Mouse (Mus musculus): ENCODE data around the gene H2-Q10.
"Not testable (repeated sequence)": the region's sequence is repeated elsewhere in the genome, so short reads cannot be mapped to it uniquely, and the experiment has no call there.

H2-Q10 gene

GRCm38 (mm10) chr17:35460513-35461341 is 9.2 kb upstream of the H2-Q10 start:
- DNase-seq = not testable (repeated sequence)

DNA sequence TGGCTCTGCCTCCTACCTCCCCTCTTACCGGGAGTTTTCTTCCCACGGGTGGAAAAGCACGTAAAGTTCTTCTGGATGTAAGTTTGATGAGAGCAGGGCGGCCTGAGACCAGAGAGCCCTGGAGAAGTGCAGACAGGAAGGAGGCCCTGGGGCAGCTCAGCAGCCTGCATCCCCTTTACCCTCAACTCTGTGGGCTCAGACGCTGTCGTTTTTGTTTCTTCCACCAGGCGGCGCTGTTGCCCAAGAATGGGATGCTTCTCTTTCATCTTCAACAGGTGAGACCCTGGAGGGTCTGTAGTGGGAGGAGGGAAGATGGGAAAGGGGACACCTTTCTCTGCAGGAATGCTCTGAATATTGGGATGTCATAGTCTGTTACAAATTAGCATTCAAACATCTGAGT is 4.2 kb upstream of the H2-Q10 start:
- DNase-seq = peak in 1 of 2 experiments; percentile 22

DNA sequence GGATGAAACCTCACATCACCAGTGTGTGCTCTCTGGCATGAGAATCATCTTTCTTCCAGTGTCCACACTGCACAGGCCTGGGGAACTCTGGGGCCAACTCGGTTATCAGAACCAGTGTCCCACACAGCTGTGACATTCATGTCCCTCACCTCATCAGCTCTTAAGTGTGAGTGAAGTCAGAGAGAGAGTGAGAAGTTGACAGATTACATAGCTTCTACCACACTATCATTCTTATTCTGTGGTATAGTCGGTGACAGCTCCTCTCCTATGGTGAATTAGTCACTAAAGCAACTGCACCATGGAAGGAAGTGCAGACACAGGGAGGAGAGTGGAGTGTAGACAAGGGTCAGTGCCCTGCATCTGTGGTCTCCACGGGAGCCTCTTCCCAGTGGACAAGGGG is 953 bp upstream of the H2-Q10 start:
- DNase-seq = not testable (repeated sequence)

DNA sequence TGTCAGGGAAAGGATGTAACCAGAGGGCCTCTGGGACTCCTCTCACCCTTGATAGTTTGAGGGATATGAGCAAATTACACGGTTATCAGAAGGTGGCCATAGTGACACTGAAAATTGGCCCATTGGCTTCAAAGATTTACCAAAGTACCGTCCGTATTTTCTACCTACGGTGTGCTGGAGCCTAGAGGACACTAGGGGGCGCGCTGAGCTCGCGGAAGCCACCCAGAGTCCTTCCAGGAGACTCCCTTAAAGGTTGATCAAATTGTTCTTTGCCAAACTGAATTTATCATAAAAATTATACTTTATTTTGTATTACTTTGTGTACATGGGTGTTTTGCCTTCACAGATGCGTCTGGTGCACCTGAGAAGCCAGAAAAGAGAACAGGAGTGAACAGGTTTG is 14.2 kb downstream of the H2-Q10 start:
- peak; percentile 20 to 62 for DNase-seq

DNA sequence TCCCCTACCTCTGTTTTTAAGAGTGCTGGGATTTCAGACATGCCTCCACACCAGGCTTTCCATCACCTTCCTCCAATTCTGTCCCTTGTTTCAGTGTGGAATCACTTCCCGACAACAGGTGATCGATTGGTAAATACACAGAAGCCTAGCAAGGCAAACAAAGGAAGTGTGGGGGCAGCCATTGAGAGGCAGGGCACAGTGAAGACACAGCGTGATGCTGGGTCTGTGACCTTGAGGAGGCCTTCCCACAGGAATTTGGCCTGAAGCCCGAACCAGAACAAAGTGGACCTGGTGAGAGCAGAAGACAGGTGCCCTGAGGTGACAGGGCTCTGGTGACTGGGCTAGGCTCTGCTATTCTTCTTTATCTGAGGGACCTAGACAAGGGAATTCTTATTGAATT is 15.8 kb downstream of the H2-Q10 start:
- no peak for DNase-seq

DNA sequence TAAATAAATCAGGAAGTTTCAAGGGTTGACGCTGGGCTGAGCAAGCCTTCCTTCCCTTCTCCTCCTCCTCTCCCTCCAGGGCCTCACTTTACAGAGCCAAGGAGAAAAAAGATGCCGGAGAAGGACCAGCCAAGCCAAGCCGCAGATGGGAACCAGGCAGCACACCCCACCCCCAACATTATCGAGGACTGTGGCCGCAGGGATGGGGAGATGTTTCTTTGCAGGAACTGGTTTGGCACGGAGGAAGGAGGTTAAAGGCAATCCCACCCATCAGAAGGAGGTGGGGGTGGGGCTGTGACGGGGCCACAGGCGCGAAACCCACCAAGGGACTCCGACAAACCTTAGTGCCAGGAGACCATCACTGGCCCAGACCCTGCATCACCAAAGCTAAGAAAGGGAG is 16.8 kb downstream of the H2-Q10 start:
- DNase-seq = no peak

DNA sequence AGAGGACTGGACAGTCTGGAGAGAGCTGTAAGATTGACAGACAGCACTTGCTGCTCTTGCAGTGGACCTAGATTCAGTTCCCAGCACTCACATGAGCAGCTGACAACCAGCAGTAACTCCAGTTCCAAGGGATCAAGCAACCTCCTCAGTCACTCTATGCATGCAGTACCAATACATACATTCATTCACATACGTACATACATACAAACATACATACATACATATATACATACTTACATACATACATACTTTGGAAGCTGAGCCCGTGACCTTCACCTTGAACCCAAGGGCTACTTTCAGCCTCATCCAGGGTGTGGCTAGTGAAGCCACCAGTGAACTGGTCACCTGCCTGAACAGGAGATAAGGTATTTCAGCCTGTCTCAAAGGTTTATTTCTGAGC is 18.2 kb downstream of the H2-Q10 start:
- DNase-seq = no peak

DNA sequence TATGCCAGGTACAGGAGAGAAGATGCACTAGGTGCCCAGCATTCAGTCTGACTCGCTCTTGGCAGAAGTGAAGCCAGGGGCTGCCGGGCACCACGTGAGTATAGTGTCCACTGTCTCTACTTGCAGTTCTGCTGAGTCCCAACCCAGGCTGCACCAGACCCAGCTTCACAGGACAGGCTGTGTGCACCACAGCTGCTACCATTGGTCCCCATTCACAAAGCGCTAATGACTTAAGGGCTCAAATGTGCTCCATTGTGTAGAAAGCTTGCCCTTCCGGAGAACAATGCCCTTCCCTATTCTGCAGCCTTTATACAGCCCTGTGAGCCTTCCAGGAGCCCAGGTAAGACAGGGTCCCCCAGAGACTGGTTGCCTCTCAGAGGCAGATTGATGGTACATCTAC is 20.4 kb downstream of the H2-Q10 start:
- no peak for DNase-seq

DNA sequence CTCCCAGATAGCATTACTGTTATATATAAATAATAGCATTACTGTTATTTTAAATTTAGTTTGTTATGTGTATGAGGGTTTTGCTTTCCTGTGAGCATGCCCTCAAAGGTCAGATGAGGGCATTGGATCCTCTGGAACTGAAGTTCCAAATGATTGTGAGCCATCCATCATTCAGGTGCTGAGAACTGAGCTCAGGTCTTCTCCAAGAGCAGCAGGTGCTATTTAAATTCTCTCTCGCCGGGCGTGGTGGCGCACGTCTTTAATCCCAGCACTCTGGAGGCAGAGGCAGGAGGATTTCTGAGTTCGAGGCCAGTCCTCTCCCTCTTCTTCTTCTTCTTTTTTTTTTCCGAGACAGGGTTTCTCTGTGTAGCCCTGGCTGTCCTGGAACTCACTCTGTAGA is 27.2 kb downstream of the H2-Q10 start:
- DNase-seq = no peak

GRCm38 (mm10) chr17:35502226-35502625 is 32.3 kb downstream of the H2-Q10 start:
- DNase-seq = no peak

- no peak for DNase-seq
Observed at GRCm38 (mm10) chr17:35502762-35503161, 32.9 kb downstream of the H2-Q10 start.

DNA sequence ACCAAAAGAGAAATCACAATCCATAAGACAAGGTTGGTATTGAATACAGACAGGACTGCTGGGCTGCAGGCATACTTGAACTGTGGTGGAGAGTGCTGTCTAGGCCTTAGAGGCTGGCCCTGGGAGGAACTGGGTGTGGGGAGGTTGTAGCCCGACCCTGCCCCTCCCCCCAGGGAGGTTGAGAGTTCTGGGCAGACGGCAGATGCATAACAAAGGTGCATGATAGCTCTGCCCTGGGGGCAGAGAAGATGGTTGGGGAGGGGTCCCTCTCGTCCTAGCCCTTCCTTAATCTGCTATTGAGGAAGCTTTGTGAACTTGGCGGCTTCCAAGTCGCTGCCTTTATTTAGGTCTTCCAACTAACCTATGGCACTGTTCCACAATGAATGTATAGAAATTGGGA is 34.0 kb downstream of the H2-Q10 start:
- no peak for DNase-seq

DNA sequence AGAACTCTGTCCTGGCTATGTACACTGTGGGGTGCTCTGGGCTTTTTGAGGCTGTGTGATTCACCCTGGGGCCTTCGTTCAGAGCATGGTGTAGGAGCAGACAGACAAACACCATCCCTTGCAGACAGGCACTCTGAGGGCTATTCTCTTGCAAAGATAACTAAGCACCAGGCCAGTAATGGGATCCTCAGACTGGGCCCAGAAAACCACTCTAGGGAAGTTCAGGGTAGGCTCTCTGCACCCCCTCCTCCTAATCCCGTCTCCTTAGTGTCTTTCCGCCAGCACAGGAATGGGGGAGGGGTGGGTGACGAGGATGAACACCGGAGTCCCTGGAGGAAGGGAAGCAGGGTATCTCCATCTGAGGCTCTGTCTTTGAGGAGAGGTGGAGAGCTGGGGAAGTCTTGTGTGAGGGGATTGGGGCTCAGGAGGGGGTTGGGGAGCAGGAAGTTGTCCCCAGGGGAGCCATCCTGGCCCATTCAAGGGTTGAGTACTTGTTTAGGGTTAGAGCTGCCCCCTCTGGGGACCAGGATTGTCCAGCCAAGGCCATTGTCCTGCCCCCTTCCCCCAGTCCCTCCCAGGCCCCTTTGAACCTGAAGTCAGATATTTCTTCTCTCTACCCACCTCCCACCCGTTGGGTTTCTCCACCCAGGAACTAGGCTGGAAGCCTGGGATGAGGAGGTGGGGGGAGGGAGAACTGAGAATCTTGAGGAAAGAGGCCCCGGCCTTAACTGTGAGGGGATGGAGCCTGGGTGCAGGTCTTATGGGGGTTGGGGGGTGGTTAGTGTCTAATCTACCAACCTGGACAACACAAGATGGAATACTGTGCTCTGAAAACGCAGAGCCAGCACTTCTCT is 35.0 kb downstream of the H2-Q10 start:
- DNase-seq = no peak

- DNase-seq = no peak
Observed at GRCm38 (mm10) chr17:35505776-35506175, 35.9 kb downstream of the H2-Q10 start, which contains the start of gene Pou5f1. Gene Pou5f1, plus strand, starts transcription at chr17:35506018.

GRCm38 (mm10) chr17:35506881-35507280 is 37.0 kb downstream of the H2-Q10 start:
- no peak for DNase-seq

DNA sequence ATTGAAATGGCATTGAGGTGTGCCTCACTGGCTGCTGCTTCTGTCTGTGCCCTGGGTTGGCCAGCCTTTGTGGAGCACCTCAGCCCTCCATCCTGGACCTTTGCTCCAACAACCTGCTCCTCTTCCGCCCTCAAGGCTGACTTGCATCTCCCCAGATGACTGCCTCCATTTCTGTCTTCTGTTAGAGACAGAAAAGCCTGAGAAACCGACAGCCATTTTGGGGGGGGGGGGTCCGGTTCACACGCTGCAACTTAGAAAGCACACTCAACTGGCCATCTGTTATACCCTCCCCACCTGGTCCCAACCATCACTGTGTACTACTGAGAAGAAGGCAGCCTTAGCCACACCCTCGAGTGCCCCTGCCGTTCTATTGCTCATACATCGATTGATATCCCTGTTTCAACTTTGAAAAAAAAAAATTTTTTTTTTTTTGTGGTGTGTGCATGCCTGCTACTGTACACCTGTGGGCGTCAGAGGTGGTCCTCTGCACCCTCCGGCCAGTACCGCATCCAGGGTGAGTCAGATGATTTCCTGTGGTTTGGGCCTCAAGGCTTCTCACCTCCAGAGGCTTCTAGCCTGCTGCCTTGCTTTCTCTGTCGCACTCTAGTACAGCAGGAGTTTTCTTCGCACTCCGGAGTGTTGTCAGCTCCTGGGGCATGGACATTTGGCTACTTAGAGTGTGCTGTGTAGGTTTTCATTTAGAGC is 37.8 kb downstream of the H2-Q10 start:
- DNase-seq = no peak

GRCm38 (mm10) chr17:35508279-35508678 is 38.4 kb downstream of the H2-Q10 start:
- not testable (repeated sequence) for DNase-seq

- DNase-seq = peak; percentile 24 to 42
Observed at GRCm38 (mm10) chr17:35509284-35509683, 39.4 kb downstream of the H2-Q10 start.

DNA sequence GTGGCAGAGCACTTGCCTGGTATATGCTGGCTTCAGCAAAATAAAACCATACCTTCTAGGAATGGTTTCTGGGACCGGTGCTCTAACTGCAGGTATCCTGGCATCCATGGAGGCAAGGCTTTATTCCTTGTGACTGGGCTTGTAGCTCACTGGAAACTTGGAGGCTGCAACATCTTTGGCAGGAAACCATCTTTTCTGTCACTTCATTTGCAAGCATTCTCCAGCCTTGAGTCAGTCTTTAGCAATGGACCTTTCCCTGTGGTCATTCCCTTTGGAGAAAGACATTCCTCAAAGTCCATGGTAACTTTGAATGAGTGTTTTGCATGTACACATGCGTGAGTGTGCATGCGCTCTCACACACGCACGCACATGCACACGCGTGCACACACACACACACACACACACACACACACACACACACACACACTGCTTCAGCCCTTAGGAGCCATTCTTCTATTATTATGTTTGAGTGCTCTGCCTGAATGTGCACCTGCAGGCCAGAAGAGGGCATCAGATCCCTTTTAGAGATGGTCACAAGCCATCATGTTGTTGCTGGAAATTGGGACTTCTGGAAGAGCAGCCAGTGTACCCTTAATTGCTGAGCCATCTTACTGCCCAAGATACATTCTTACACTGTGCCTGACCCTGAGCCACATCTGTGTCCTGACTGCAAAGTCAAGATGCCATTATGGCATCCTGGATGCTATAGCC is 43.2 kb downstream of the H2-Q10 start:
- no peak for DNase-seq

DNA sequence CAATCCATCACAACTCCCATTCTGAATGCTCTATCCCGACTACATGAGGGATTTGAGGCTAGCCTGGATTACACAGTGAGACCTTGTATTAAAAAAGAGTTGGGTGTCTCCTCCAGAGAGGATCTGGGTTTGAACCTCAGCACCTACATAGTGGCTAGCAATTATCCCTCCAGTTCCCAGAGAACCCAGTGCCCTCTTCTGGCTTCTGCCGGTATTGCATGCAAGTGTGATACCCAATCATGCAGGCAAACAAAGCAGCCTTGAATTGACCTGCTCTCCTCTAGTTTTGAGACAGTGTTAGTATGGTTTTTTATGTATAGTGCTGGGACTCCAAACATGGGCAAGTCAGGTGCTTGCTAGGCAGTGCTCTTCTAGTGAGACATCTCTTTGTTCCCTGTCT is 44.0 kb downstream of the H2-Q10 start:
- peak; percentile 46 to 83 for DNase-seq

DNA sequence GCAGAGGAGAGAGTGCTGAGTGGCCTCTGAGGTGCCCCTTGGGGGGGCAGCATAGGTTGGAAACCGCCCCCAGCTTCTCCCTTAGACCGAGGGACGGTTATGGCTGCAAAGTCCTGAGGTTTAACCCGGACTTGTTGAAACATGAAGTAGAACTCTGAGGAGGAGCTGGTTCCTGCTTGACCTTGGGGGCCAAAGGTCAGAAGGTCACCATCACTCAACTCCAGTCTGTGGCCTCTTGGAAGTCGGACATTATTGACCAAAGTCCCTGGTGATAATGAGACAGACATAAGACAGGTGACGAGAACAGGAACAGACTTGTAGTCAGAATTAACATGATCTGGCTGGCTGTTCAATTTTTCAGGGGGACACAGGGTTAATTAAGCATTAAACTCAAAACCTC is 44.9 kb downstream of the H2-Q10 start:
- no peak for DNase-seq

GRCm38 (mm10) chr17:35515911-35516640 is 46.2 kb downstream of the H2-Q10 start:
- DNase-seq = no peak

Measured in spleen, adult 18-20 months (tissue).